Mouse (Mus musculus): ENCODE measurements around the gene Msi1. TPM values are rescaled to one million over a fixed set of nuclear protein-coding genes. Genes with fewer than 3 reads are reported as not detected.

The Msi1 gene
- total RNA-seq, 2 experiments from 2014 or later: 15.9 to 16.2 TPM

DNA sequence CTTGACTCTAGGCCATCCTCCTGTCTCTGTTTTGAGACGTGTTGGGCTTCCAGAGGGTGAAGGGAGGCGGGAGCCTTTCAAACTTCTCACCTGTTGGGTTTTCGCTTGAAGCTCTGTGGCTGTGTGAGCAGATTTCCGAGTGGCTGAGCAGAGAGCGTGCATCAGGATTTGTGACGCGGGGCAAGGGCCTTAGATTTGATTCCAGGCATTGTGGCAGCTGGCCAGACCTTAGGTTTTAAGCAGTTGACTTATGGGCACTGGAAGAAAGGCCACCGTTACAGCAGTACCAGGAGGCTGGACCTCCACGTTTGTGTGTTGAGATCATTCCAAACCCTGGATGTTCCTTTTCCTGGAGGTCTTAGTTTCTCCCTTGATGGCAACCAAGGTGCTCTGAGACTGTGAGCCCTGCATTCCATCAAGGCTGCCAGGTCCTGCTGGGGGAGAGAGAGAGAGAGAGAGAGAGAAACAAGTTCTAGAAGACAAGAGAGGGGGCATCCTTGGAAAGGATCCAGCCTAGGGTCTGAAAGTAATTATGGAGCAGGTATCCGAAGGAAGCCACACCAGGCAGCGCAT is 5.0 kb downstream of the Msi1 start:
- no peak for DNase-seq

DNA sequence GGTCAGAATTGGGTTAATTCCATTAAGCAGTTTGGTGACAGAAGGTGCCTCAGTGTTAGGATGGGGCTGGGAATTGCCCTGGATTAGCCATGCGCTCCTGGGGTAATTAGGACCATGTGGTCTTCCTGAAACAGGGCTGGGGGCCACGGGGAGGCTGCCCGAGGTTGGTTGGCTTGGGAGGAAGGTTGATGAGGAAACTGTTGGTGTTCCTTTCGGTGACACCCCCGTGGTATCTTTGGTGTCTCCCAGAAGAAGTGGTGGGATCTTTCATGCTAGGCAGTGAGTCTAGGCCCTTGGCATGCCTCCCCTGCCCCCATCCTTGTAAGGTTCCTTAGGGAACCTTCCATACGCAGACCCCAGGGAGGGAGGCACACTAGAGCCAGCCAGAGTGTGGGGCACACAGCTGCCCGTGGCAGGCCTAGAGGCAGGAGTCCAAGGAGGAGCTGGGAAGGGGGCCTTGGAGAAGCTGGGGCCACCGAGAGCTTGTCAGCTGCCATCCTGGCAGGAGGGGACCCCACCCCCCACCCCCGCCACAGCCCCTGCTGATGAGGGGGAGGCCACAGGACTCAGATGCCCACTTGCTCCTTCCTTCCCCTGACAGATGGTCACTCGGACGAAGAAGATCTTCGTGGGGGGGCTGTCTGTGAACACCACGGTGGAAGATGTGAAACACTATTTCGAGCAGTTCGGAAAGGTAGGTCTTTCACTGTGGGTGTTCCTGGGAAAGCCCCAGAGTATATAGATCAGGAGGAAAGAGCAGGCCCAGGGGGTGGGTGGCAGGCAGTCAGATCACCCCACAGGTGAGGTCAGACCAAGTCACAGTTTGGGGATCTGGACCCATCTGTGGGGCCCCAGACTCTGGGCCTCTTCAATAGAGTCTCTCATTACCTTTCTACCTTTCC is 5.7 kb downstream of the Msi1 start:
- DNase-seq: no peak

DNA sequence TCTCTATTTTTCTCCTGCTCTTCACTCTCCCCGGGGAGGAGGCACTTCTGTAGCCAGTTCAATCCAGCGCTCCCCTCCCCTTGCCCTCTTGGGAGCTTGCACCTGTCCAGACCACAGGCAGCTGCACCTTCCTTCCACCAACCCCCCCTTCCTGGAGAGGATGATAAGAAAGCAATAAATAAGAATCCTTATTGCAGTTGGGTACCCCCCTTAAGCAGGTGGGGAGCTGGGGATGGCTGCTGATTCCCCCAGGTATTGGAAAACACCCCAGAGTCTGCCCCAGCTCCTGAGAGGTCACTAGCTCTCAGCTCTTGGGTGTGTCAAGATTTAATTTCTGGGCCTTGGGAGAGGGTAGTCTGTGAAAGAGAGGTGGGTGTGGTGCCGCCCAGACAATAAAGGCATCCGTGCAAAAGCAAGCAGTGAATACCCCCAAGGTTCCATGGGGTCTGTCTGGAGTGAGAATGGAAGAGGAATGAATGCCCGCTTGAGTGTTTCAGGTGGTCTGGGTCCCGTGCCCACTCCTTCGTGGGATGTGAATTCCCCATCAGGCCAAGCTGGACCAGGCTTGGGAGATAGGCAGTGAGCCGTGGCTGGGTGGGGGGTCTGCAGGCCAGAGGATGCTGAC is 6.5 kb downstream of the Msi1 start:
- no peak for DNase-seq

DNA sequence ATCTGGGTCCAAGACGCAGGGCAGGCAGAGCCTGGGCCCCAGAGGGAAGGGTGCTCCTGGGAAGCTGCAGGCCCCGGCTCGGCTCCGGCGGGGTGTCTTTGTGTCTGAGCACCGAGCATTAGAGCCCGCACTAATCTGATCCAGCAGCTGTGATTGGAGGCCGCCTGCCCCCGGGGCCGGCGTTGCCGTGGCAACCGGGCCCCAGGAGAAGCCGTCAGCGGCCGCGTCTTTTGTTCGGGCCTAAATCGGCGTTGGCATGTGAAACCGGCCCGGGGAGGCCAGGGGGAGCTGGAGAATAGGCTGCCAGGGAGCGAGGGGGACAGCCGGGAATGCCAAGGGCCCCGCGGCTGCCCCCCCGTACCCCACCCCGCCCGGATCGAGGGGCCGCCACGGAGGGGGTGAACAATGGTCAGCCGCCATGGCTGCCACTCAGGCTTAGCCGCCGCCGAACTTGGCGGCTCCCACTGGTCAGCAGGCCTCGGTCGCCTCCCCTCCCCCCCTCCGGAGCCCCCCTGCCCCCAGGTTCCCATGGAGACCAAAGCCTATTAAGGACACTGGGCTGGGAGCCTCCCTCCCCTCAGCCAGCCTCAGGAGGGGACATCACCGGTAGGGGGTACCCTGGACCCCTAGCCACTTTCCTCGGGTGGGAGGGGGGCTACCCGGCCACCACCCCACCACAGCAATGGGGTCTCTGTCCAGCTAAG is 7.2 kb downstream of the Msi1 start:
- DNase-seq: peak; percentile 81

GRCm38 (mm10) chr5:115437242-115437944 is 8.0 kb downstream of the Msi1 start:
- DNase-seq: no peak

DNA sequence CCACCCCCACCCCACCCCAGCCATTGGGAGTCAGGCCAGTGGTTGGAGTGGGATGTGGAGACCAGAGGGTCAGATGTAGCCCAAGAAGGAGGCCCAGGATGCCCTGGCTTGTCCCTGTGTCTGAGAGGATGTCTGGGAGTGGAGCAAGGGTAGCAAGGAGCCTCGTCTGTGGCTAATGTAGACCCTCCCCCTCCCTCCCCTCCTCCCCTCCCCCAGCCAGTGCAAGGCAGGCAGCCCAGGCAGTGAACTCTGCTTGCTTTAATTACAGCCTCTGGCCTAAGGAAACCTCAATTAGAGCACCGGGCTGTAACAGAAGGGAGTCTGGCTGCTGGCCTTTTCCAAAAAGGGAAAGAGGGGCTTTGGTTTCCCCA is 8.5 kb downstream of the Msi1 start:
- DNase-seq: no peak

GRCm38 (mm10) chr5:115438667-115439066 is 9.3 kb downstream of the Msi1 start:
- no peak for DNase-seq

DNA sequence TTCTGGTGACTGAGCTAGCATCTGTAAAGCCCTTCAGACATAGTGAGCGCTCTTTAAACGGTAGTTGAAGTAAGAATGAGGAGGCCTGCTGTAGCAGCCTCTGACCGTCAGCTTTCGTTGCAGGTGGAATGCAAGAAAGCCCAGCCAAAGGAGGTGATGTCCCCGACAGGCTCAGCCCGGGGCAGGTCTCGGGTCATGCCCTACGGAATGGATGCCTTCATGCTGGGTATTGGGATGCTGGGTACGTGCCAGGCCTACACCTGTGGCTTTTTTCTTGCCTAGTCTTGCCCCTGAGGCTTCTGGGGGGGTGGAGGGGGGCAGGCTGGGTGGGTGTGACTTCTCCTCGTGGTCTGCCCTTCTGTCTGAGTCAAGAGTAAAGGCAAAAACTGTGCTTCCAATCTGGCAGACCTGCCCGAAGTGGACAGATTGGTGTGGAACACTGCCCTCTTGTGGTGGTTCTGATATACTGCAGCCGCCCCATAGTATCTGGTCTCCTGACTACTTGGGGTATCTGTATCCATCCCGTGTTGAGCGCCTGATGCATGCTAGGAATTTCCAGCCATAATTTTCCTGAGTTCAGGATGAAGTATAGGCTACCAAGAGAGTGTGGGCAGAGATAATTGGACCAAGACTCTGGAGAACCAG is 11.9 kb downstream of the Msi1 start:
- DNase-seq: peak; percentile 86

GRCm38 (mm10) chr5:115442663-115443062 is 13.3 kb downstream of the Msi1 start:
- peak; percentile 34 for DNase-seq

DNA sequence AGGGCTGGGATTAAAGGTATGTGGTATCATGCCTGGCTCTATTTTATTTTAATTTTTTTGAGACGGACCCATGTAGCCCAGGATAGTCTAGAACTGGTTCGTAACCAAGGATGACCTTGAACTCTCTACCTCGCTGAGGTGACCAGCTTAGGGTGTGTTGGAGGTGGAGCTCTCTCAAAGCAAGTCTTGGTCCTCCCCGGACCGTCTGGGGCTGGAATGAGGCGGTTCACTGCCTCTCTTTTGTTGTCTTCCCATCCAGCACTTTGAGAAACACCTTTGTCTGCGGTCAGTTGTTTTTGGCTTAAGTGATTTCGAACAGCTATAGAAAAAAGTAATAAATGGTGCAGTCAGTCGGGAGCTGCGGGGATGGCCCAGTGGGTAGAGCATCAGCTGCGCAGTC is 14.7 kb downstream of the Msi1 start:
- DNase-seq: no peak

DNA sequence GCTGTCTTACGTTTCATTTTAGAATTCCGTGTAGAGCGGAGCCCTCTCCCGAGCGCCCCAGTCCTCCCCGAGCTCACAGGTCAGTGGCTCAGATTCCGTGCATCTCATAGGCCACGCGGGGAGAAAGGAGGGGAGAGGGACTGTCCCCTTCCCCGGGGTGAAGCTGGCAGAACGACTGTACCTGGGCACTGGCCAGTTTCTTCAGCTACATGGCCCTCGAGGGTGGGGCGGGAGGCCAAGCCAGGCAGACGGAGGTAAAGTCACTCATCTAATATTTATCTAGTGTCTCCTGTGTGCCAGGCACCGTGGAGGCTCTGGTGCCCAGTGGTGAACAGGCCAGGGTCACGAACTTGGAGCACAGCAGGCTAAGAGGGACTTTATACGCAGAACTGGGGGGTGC is 17.7 kb downstream of the Msi1 start:
- peak; percentile 41 for DNase-seq

- no peak for DNase-seq
Observed at GRCm38 (mm10) chr5:115449247-115449646, 19.8 kb downstream of the Msi1 start.

DNA sequence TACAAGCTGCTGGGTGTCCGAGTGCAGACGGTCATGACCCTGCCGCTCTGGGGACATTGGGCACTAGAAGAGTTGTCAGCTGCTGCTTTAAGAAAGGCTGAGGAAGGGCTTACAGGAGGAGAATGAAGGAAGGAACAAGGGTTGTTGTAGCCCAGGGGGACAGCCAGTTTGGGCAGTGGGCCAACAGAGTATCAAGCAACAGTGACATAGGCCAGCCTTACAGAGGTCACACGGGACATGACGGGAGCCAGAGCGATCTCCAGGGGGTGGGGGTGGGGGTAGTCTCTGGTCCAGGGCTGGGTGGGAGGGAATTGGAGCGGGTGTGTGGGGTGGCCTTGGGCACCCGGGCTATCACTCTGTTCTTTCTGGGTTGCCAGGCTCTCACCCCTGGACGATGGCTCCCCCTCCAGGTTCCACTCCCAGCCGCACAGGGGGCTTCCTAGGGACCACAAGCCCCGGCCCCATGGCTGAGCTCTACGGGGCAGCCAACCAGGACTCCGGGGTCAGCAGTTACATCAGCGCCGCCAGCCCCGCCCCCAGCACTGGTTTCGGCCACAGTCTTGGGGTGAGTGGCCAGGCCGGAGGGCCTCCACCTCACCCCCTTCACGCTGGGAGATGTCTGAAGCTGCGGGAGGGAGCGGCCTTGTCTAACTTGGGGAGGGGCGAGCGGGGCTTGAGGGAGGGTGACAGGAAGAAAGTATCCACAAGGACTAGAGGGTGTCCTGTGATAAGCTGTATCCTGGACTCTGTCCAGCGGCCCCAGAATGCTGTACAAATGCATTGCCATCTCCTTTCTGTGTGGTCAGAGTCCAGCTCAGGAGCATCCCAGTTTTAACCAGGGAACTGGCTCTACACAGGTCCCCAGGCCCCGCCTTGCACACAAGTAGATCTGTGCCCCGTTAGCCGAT is 21.3 kb downstream of the Msi1 start:
- DNase-seq: no peak

DNA sequence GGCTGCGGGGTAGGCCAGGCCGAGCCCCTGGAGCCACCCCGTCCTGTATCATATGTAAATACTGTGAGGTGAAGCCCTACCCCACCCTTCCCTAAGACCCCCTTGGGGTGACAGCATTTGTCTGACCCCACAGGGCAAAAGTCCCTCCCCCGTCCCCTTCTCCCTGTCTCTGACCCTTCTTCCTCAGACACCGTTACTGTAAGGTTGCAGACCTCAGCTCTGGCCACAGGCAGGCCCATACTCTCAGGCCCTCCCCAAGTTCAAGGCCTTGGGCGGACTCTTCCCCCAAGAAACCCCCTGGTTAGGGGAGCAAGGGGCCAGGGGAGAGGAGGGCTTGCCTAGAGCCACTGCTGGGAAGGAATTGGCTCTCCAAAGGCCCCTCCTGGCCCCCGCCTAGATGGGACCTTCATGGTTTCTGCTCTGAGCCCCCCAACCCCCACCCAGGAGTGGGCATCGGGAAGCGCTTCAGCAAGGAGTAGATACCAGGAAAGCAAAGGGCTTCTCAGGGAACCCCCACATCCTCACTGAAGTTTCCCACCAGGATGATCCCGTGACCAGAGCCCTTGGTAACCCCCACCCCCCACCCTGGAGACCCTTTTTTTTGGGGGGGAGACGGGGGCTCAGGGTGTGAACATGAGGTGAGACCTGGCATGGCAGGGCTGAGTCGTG is 25.2 kb downstream of the Msi1 start:
- no peak for DNase-seq

- DNase-seq: no peak
Observed at GRCm38 (mm10) chr5:115455838-115456237, 26.4 kb downstream of the Msi1 start.

DNA sequence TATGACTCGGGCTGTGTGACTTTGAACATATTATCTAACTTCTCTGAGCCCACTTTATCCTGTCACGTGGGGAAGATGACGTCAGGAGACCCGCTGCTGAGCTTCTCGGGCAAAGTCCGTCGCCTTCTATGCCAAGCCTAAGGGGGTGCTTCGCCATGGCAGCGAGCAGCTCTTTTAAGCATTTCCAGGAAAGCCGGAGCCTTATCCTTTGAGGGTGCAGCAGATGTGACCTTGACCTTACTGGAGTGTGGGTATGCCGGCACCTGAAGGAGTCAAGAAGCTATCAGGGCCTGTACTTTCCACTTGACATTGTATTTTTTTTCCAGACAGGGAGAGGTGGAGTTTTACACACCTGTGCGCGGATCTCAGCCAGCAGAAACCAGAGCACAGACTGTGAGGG is 29.5 kb downstream of the Msi1 start:
- DNase-seq: no peak

DNA sequence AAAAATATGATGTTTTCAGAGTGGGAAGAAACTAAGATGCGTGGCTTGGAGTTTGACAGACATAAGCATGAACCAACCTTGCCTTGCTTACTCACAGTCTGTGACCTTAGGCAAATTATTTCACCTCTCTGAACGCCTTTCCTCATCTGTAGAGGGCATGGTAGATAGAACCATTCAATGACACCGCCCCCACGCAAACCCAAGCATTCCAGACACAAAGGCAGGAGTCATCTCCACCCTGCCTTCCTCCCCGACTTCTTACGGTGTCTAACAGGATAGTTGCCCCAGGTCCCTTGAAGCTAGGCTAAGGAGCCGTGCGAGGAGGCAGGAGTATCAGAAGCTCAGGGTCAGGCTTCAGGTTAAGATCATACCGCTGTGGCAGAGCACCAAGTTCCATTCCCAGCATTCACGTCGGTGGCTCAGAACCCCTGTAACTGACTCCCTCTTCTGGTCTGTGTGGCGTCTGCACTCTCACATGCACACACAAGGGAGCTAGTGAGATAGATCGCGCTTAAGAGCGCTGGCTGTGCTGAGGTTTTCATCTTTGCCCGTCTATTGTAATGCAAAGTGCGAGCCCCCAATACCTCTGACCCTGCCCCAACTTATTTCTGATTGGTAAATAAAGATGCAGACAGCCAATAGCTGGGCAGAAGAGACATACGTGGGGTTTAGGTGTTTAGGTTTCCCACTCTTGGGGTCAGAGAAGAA is 35.2 kb downstream of the Msi1 start:
- no peak for DNase-seq

- DNase-seq: no peak
Observed at GRCm38 (mm10) chr5:115465642-115466420, 36.4 kb downstream of the Msi1 start, which contains the start of gene Pla2g1b. Pla2g1b (plus strand) TSS chr5:115466262.
